Mouse (Mus musculus): ENCODE data around the gene Impg1. TPM values are rescaled to one million over a fixed set of nuclear protein-coding genes. Genes with fewer than 3 reads are reported as not detected.

The Impg1 gene
- polyA plus RNA-seq, 1 experiment from 2014 or later: not detected

DNA sequence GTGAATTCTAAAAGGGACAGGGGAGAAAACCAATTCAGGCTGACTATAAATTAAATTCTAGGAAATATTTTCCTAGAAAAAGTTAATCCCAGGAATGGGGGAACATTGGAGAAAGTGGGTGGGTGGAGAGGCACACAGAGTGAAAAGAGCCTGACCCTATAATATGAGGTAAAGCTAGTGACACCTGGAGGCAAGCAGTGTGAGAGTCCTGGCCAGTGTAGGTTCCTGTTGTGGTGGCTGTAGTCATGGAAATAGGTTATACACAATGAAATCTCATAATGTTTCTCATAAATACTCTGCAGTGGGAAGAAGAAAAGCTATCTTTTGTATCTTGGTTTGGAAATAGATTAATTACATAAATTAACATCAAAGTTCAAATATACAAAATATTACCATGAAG is 105.2 kb downstream of the Impg1 start:
- ATAC-seq: no peak
- H3K9me3 ChIP-seq (ENCODE audit: control insufficient read depth, low read length): no peaks in the 10 kb centered on the region

GRCm38 (mm10) chr9:80351678-80352331 is 113.5 kb downstream of the Impg1 start:
- Histone ChIP-seq H3K4me1 (replicated peaks; ENCODE audit: control insufficient read depth, insufficient read depth, low read length) (0 out of 2 replicates have a peak, but pooled peaks cover 5% of the 10 kb centered on the region), H3K9ac (replicated peaks; ENCODE audit: low read depth, low read length) (no peak overlapping the region), H3K27ac (ENCODE audit: low read length) (no peak overlapping the region), H3K4me3 (replicated peaks; ENCODE audit: low read length) (peak overlapping the region; percentile 22), H3K9me3 (ENCODE audit: control insufficient read depth, low read length) (no peaks in the 10 kb centered on the region), H3K27me3 (replicated peaks; ENCODE audit: control insufficient read depth, insufficient read depth, low read length) (peaks cover 2% of the 10 kb centered on the region; the same call in 1 of the 2 replicates), H3K36me3 (ENCODE audit: control insufficient read depth, insufficient read depth) (no peaks in the 10 kb centered on the region), H3K4me2 (ENCODE audit: low read length) (peak overlapping the region; percentile 50)
- ATAC-seq: peak; percentile 92
- 10% methylated on average over 20 of the region's 20 CpGs for WGBS

More for the DNA sequence above, 105.2 kb downstream of the Impg1 start:
- Histone ChIP-seq H3K27ac (ENCODE audit: low read length) (no peak overlapping the region), H3K9ac (replicated peaks; ENCODE audit: low read depth, low read length) (no peak overlapping the region), H3K4me3 (replicated peaks; ENCODE audit: low read length) (no peak overlapping the region), H3K4me1 (replicated peaks; ENCODE audit: control insufficient read depth, insufficient read depth, low read length) (no peaks in the 10 kb centered on the region), H3K4me2 (ENCODE audit: low read length) (no peak overlapping the region), H3K27me3 (replicated peaks; ENCODE audit: control insufficient read depth, insufficient read depth, low read length) (no peaks in the 10 kb centered on the region), H3K36me3 (ENCODE audit: control insufficient read depth, insufficient read depth) (no peaks in the 10 kb centered on the region)

GRCm38 (mm10) chr9:80351295-80351677 is 114.0 kb downstream of the Impg1 start:
- H3K36me3 ChIP-seq (ENCODE audit: control insufficient read depth, insufficient read depth): no peaks in the 10 kb centered on the region
- H3K27me3 ChIP-seq (replicated peaks; ENCODE audit: control insufficient read depth, insufficient read depth, low read length): peaks cover 2% of the 10 kb centered on the region; the same call in 1 of the 2 replicates
- no peak for ATAC-seq
- H3K4me1 ChIP-seq (replicated peaks; ENCODE audit: control insufficient read depth, insufficient read depth, low read length): 0 out of 2 replicates have a peak, but pooled peaks cover 5% of the 10 kb centered on the region
- 19% methylated on average over 7 of the region's 7 CpGs for WGBS
- H3K27ac ChIP-seq (ENCODE audit: low read length): no peak overlapping the region
- H3K9ac ChIP-seq (replicated peaks; ENCODE audit: low read depth, low read length): no peak overlapping the region
- peak overlapping the region; percentile 50 for H3K4me2 ChIP-seq (ENCODE audit: low read length)
- H3K9me3 ChIP-seq (ENCODE audit: control insufficient read depth, low read length): no peaks in the 10 kb centered on the region
- peak overlapping the region; percentile 22 for H3K4me3 ChIP-seq (replicated peaks; ENCODE audit: low read length)

DNA sequence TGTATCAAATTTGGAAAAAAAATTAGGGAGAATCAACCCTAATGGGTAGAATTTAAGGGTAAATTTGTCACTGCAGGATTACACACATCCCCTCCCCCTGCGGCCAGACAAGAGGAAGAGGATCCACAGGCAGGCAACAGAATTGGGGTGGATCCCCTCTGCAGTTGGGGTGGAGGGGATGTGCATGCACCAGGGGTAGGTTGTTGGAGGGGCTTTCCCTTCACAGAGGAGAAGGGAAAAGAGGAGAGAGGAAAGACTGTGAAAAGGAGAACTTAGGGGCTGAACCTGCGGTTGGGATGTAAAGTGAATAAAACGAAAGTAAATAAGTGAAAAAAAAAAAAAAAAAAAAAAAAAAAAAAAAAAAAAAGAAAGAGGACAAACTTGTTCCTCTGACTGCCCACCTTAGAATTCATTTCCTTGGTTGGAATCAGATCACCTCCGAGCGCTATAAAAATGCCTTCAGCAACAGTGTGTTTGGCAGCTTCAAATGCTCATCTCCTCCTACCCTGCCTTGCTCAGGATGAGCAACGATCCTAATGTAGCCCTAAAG is 120.8 kb downstream of the Impg1 start:
- no peak for ATAC-seq
- H3K36me3 ChIP-seq (ENCODE audit: control insufficient read depth, insufficient read depth): no peaks in the 10 kb centered on the region
- H3K9me3 ChIP-seq (ENCODE audit: control insufficient read depth, low read length): no peaks in the 10 kb centered on the region
- no peak overlapping the region for H3K4me2 ChIP-seq (ENCODE audit: low read length)
- no peak overlapping the region for H3K9ac ChIP-seq (replicated peaks; ENCODE audit: low read depth, low read length)
- WGBS: 93% methylated on average over 6 of the region's 6 CpGs
- no peak overlapping the region for H3K27ac ChIP-seq (ENCODE audit: low read length)
- H3K4me1 ChIP-seq (replicated peaks; ENCODE audit: control insufficient read depth, insufficient read depth, low read length): no peaks in the 10 kb centered on the region
- H3K27me3 ChIP-seq (replicated peaks; ENCODE audit: control insufficient read depth, insufficient read depth, low read length): 0 out of 2 replicates have a peak, but pooled peaks cover 2% of the 10 kb centered on the region
- no peak overlapping the region for H3K4me3 ChIP-seq (replicated peaks; ENCODE audit: low read length)

DNA sequence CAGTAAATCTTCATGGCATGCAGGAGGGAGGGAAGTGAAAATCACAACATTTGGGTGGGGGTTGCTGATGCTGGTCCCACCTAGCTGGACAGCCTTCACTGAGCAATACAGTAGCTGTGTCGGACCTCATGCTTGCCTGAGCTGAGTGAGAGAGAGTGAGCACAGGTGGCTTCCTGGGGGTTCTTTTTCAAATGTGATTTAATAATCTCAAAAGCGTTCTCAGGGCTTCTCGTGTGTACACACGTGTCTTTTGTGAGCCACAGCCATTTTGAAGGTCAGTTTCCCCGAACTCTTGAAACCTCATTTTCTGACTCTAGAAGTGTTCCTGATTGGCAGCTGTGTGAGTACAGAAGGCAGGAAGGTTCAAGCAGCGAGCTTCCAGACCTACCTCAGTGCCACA is 122.8 kb downstream of the Impg1 start:
- Histone ChIP-seq H3K4me1 (replicated peaks; ENCODE audit: control insufficient read depth, insufficient read depth, low read length) (no peaks in the 10 kb centered on the region), H3K4me2 (ENCODE audit: low read length) (no peak overlapping the region), H3K27me3 (replicated peaks; ENCODE audit: control insufficient read depth, insufficient read depth, low read length) (0 out of 2 replicates have a peak, but pooled peaks cover 2% of the 10 kb centered on the region), H3K27ac (ENCODE audit: low read length) (no peak overlapping the region), H3K4me3 (replicated peaks; ENCODE audit: low read length) (no peak overlapping the region), H3K9ac (replicated peaks; ENCODE audit: low read depth, low read length) (no peak overlapping the region), H3K36me3 (ENCODE audit: control insufficient read depth, insufficient read depth) (no peaks in the 10 kb centered on the region), H3K9me3 (ENCODE audit: control insufficient read depth, low read length) (no peaks in the 10 kb centered on the region)
- ATAC-seq: no peak
- 92% methylated on average over 6 of the region's 6 CpGs for WGBS

GRCm38 (mm10) chr9:80341756-80342155 is 123.5 kb downstream of the Impg1 start:
- Histone ChIP-seq H3K4me3 (replicated peaks; ENCODE audit: low read length) (no peak overlapping the region), H3K27ac (ENCODE audit: low read length) (no peak overlapping the region), H3K27me3 (replicated peaks; ENCODE audit: control insufficient read depth, insufficient read depth, low read length) (no peaks in the 10 kb centered on the region), H3K9ac (replicated peaks; ENCODE audit: low read depth, low read length) (no peak overlapping the region), H3K4me1 (replicated peaks; ENCODE audit: control insufficient read depth, insufficient read depth, low read length) (no peaks in the 10 kb centered on the region), H3K9me3 (ENCODE audit: control insufficient read depth, low read length) (no peaks in the 10 kb centered on the region), H3K36me3 (ENCODE audit: control insufficient read depth, insufficient read depth) (no peaks in the 10 kb centered on the region), H3K4me2 (ENCODE audit: low read length) (no peak overlapping the region)
- no peak for ATAC-seq
- 96% methylated on average over 16 of the region's 16 CpGs for WGBS

DNA sequence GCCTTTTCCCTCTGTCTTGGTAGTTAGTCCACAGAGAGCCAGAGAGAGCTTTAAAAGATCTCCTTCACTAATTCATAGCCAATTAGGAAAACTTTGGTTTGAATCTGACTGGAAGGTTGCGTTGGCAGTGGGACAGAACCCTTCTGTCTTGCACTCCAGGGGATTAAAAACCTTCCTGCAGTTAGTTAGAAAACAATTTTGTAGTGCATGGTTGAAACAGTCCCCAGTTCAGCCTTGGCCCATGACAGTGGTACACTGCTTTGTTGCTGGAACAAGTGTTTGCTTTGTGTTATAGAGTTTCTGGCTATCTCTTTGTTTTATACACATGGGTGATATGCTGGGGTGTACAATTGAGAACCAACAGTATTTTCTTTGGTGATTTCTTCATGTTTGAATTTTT is 124.4 kb downstream of the Impg1 start:
- ATAC-seq: peak; percentile 78
- Histone ChIP-seq H3K36me3 (ENCODE audit: control insufficient read depth, insufficient read depth) (no peaks in the 10 kb centered on the region), H3K4me2 (ENCODE audit: low read length) (no peak overlapping the region), H3K27me3 (replicated peaks; ENCODE audit: control insufficient read depth, insufficient read depth, low read length) (no peaks in the 10 kb centered on the region), H3K4me1 (replicated peaks; ENCODE audit: control insufficient read depth, insufficient read depth, low read length) (no peaks in the 10 kb centered on the region), H3K27ac (ENCODE audit: low read length) (no peak overlapping the region), H3K9me3 (ENCODE audit: control insufficient read depth, low read length) (no peaks in the 10 kb centered on the region), H3K9ac (replicated peaks; ENCODE audit: low read depth, low read length) (no peak overlapping the region), H3K4me3 (replicated peaks; ENCODE audit: low read length) (no peak overlapping the region)
- 14% methylated on average over 1 of the region's 1 CpGs for WGBS

DNA sequence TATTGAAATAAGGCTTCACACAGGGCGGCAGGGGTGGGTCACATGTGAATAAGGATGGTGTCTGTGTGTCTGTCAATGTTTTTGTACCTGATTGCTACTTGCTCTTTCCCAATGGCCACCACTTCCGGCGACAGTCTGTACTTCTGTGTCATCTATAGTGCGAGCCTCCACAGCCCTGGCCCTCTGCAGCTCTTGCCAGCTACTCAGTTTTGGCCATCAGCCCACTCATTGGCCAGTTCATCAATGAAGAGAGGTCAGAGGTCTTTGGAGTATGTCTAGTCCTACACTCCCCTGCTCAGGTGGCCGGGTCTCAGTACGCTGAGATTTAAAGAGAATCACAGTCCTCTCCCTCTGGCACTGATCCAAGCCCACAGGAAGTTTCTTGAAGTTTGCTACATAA is 127.3 kb downstream of the Impg1 start:
- ATAC-seq: no peak
- Histone ChIP-seq H3K4me3 (replicated peaks; ENCODE audit: low read length) (no peak overlapping the region), H3K27me3 (replicated peaks; ENCODE audit: control insufficient read depth, insufficient read depth, low read length) (no peaks in the 10 kb centered on the region), H3K4me2 (ENCODE audit: low read length) (no peak overlapping the region), H3K27ac (ENCODE audit: low read length) (no peak overlapping the region), H3K9me3 (ENCODE audit: control insufficient read depth, low read length) (no peaks in the 10 kb centered on the region), H3K36me3 (ENCODE audit: control insufficient read depth, insufficient read depth) (no peaks in the 10 kb centered on the region), H3K4me1 (replicated peaks; ENCODE audit: control insufficient read depth, insufficient read depth, low read length) (peaks cover 7% of the 10 kb centered on the region; the same call in 1 of the 2 replicates), H3K9ac (replicated peaks; ENCODE audit: low read depth, low read length) (no peak overlapping the region)
- WGBS: 86% methylated on average over 6 of the region's 6 CpGs

DNA sequence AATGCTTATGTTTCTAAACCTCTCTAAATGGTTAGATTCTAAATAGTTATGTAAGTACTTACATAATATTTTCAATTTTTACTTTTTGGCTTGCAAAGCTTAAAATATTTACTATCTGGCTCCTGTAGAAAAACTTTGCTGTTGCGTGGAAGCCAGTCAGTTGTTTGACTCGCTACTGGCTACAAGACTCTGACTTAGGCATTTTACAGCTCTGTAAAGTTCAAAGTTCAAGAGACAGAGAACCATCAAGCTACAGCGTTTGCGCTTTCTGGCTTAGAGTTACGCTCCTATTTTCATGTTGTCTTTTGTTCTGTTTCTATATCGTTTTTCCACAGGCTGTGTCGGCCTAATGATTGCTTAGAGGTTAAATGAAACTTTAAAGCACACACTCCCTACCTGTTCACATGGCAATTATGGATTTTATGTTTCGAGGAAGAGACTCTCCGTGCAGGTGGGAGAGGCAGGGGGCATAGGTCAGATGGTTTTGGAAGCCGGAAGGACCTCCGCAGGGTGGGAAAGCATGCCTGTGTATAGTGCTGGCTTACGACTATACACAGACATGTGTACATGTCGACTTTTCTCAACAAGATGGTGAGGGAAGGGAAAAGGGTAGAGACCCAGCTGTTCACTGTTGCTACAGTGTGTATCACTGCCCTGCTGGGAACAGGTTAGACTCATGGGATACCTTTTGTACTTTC is 129.5 kb downstream of the Impg1 start:
- H3K36me3 ChIP-seq (ENCODE audit: control insufficient read depth, insufficient read depth): no peaks in the 10 kb centered on the region
- H3K9me3 ChIP-seq (ENCODE audit: control insufficient read depth, low read length): no peaks in the 10 kb centered on the region
- H3K4me1 ChIP-seq (replicated peaks; ENCODE audit: control insufficient read depth, insufficient read depth, low read length): peaks cover 7% of the 10 kb centered on the region; the same call in 1 of the 2 replicates
- no peak overlapping the region for H3K9ac ChIP-seq (replicated peaks; ENCODE audit: low read depth, low read length)
- ATAC-seq: no peak
- H3K27me3 ChIP-seq (replicated peaks; ENCODE audit: control insufficient read depth, insufficient read depth, low read length): no peaks in the 10 kb centered on the region
- no peak overlapping the region for H3K27ac ChIP-seq (ENCODE audit: low read length)
- no peak overlapping the region for H3K4me3 ChIP-seq (replicated peaks; ENCODE audit: low read length)
- WGBS: 84% methylated on average over 13 of the region's 13 CpGs
- H3K4me2 ChIP-seq (ENCODE audit: low read length): no peak overlapping the region
